Mouse (Mus musculus) bone marrow macrophage, adult 2 months (primary cell): ENCODE measurements at regions not wholly inside any gene's neighbourhood (a gene's known extent, or its start where the extent isn't known, plus 50 kb on each side); places are given as distances from the start of the nearest gene placed in this dataset.

Source experiments
- H3K27ac ChIP-seq: 2 replicates; pipeline ENCODE4 v1.5.1; 2012; ENCODE audit warnings: low read depth, low read length; ENCODE audit not compliant: insufficient read depth
- H3K4me1 ChIP-seq: 2 replicates; pipeline ENCODE4 v1.6.1; 2012; ENCODE audit warnings: low read length; ENCODE audit not compliant: control insufficient read depth, insufficient read depth
- H3K4me3 ChIP-seq: 2 replicates; pipeline ENCODE4 v1.5.1; 2012; ENCODE audit warnings: mild to moderate bottlenecking, low read length, moderate library complexity; ENCODE audit not compliant: insufficient read depth
- CTCF ChIP-seq: IDR thresholded peaks from 2 replicates; pipeline ENCODE4 v1.5.1; 2012; ENCODE audit warnings: low read depth, mild to moderate bottlenecking, low read length, moderate library complexity
- POLR2A ChIP-seq: IDR thresholded peaks from 2 replicates; pipeline ENCODE4 v1.6.1; 2012; ENCODE audit warnings: mild to moderate bottlenecking, low read depth, low read length, borderline replicate concordance

- TF ChIP-seq CTCF (no peak), POLR2A (no peak)
- H3K4me3 ChIP-seq = no peak overlapping the region
- no peaks in the 10 kb centered on the region for H3K4me1 ChIP-seq
- no peak overlapping the region for H3K27ac ChIP-seq
These were observed 544.1 kb downstream of the Ipo11 start for GRCm38 (mm10) chr13:106392642-106393041.

DNA sequence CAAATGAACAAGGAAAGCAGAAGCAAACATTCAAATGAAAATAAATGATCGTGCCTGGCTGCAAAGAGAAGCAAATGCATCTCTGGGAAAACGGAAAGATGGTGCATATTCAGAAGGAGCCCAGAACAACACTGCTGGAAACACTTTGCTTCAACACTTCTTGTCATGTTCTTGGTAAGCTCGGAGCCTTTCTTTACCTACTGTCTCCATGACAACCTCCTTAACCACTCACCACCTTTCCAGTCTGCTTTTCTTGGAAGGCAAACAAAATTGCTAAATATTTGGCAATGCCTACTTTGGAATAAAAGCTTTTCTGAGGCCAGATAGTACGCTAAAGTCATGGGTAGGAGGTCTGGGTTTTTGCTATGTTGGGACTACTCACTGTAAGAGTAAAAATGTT is 548.1 kb downstream of the Ipo11 start:
- H3K4me3 ChIP-seq = no peak overlapping the region
- no peak for TF ChIP-seq CTCF
- TF ChIP-seq POLR2A = no peak
- no peak overlapping the region for H3K27ac ChIP-seq
- H3K4me1 ChIP-seq = no peaks in the 10 kb centered on the region

GRCm38 (mm10) chr13:106367589-106367988 is 569.2 kb downstream of the Ipo11 start:
- no peak for TF ChIP-seq CTCF
- no peak for TF ChIP-seq POLR2A
- Histone ChIP-seq H3K4me1 (no peaks in the 10 kb centered on the region), H3K27ac (no peak overlapping the region), H3K4me3 (no peak overlapping the region)

DNA sequence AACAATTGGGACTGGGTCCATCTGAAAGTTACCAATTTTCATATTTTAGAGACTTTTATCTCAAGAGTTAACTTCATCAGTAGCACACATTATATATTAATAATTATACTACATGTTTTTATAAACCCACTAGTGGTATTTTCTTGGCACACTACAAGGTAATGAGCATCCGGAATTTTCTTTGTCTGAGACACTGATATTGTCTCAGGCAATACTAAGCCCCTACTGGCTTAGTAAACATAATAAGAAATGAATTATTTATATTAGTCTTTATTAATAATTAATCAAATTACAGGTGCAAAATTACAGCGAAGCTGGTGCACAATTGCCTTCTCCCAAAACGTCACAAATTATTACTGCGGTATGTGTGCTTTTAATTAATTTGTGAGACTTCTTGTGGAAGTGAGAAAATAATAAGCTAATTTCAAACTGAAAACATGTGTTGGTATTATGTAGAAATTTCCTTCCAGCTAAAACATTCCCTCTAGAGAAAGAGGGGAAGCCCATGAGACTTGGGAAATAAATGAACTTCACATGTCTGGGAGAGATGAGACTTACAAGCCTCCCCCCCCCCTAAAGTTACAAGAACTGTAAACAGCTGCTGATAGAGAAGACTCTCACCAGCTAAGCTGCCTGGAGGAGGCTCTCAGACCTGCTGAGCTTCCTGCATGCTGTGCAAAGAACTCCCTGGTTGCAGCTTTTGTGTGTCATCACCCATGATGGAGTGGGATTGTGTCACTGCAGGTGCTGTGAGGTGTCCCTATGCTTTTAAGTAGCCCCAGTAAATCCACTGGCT is 583.9 kb downstream of the Ipo11 start:
- no peak for TF ChIP-seq CTCF
- no peak for TF ChIP-seq POLR2A
- no peaks in the 10 kb centered on the region for H3K4me1 ChIP-seq
- no peak overlapping the region for H3K4me3 ChIP-seq
- H3K27ac ChIP-seq = no peak overlapping the region

DNA sequence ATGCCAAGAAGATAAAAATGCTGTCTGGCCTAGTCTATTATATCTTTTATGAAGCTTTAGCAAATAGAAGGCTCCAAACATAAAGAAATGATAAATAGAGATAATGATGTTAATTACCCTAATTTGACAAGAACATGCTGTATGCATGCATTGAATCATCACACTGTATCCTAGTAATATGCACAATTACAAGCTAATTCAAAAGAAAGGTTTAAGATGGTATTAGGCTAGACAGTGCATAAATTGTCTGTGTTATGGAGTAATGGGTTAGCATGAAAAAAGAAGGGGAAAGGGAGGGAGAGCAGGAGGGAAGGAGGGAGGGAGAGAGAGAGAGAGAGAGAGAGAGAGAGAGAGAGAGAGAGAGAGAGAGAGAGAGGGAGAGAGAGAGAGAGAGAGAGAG is 604.7 kb downstream of the Ipo11 start:
- TF ChIP-seq CTCF = no peak
- no peak for TF ChIP-seq POLR2A
- no peak overlapping the region for H3K27ac ChIP-seq

DNA sequence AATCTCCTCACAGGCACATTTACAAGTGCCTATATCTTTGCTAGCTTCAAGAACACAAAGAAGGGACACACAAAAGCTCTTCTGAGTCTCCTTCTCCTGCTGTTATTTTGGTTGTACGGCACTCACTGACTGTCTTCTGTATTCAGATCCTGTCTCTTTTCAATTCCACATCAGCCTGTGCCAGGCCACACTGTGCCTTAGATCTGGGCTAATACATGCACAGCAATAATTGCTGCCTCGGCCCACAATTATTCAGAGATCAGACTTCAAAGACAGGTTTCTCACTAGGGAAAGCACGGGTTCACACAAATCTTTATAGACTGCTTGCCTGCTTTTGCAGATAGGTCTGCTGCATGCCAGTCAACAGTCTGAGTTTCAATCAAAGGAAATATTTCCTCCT is 617.8 kb downstream of the Ipo11 start:
- Histone ChIP-seq H3K4me3 (no peak overlapping the region), H3K27ac (no peak overlapping the region), H3K4me1 (no peaks in the 10 kb centered on the region)
- TF ChIP-seq POLR2A (no peak), CTCF (no peak)

More for the DNA sequence above, 604.7 kb downstream of the Ipo11 start:
- Histone ChIP-seq H3K4me1 (no peaks in the 10 kb centered on the region), H3K4me3 (no peak overlapping the region)

- no peak overlapping the region for H3K4me3 ChIP-seq
- TF ChIP-seq POLR2A (no peak), CTCF (no peak)
- no peaks in the 10 kb centered on the region for H3K4me1 ChIP-seq
- H3K27ac ChIP-seq = no peak overlapping the region
These were observed 618.3 kb downstream of the Ipo11 start for GRCm38 (mm10) chr13:106318476-106318875.

DNA sequence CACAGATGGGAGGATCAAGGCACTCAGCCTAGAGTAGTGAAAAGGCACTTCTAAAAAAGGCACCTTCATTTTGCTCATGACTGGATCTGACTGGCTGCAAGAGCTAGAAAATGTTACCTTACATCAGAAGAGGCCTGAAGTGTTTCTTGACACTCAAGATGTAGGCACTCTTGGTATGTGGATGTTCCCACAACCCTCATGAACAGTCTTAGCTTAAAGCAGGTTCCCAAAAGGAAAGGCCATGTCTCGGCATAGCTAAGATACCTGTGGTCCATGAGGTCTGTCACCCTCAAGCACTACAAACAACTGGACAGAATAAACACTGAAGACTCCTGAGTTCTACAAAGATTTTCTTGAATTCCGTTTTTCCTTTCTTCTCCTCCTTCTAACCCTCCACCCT is 619.5 kb downstream of the Ipo11 start:
- Histone ChIP-seq H3K4me3 (no peak overlapping the region), H3K27ac (no peak overlapping the region), H3K4me1 (no peaks in the 10 kb centered on the region)
- TF ChIP-seq POLR2A (no peak), CTCF (no peak)

GRCm38 (mm10) chr13:106281181-106281580 is 655.6 kb downstream of the Ipo11 start:
- Histone ChIP-seq H3K27ac (no peak overlapping the region), H3K4me3 (no peak overlapping the region), H3K4me1 (no peaks in the 10 kb centered on the region)
- no peak for TF ChIP-seq CTCF
- TF ChIP-seq POLR2A = no peak

GRCm38 (mm10) chr13:106259874-106260273 is 676.9 kb downstream of the Ipo11 start:
- no peak for TF ChIP-seq POLR2A
- no peak for TF ChIP-seq CTCF
- no peaks in the 10 kb centered on the region for H3K4me1 ChIP-seq
- no peak overlapping the region for H3K4me3 ChIP-seq
- H3K27ac ChIP-seq = no peak overlapping the region
